Mouse (Mus musculus) gastrocnemius, adult 2 months (tissue): ENCODE data around the gene Hdac4. TPM values are rescaled to one million over a fixed set of nuclear protein-coding genes. Genes with fewer than 3 reads are reported as not detected.
A peak's percentile ranks its signal among the peaks of the same experiment; 100 is the strongest.

Experiments used
- DNase-seq: peaks from one replicate; pipeline ENCODE4 v3.0.0; 2022
- H3K27ac ChIP-seq: fragments of 200-600 bp; 2 replicates; pipeline ENCODE4 v1.8.1; 2022; ENCODE audit warnings: mild to moderate bottlenecking
- H3K4me3 ChIP-seq: fragments of 200-600 bp; 2 replicates; pipeline ENCODE4 v1.8.1; 2022; ENCODE audit warnings: mild to moderate bottlenecking, moderate library complexity
- CTCF ChIP-seq: fragments of 200-600 bp; IDR thresholded peaks from 2 replicates; pipeline ENCODE4 v1.8.1; 2022; ENCODE audit warnings: antibody characterized with exemption, mild to moderate bottlenecking, moderate library complexity
- intact Hi-C: fragments of 180-260 bp; cut with DNase I; formaldehyde crosslinking; loops from one replicate; pipeline ENCODE4 v1.15.1; 2025
- total RNA-seq, 2 experiments: library from RNA; stranded (reverse); gene quantifications; 2 replicates each; pipeline ENCODE4 v1.2.3; 2021

Gene Hdac4
- total RNA-seq, 2 experiments from 2014 or later = 41.8 to 66.3 TPM

DNA sequence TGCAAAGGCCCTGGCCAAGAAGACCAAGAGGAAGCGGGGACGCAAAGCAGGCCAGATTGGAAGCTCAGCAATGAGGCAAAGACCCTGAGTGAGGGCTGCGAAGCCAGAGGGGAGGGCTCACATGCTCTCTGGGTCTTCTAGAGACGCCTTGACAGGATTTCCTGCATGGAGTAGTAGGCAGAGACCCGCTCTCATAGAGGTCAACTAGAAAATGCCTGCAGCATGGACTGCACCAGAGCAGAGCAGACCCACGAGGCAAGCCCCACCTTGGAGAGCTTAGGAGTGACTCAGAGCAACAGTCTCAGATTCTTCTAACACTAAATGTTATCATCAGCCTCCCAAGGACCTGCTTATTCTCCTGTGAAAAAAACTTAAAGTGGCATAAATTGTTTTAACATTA is 20.2 kb downstream of the Hdac4 start:
- DNase-seq = no peak
- Histone ChIP-seq H3K27ac (no peak overlapping the region), H3K4me3 (no peak overlapping the region)
- TF ChIP-seq CTCF = no peak
- intact Hi-C loops = loop anchor here (5.0 to 10.0 kb wide), 4 partner anchors 33 to 280 kb away; no protein-coding TSS in a partner anchor

GRCm38 (mm10) chr1:92174898-92175255 is 20.6 kb downstream of the Hdac4 start:
- no peak overlapping the region for H3K4me3 ChIP-seq
- DNase-seq = no peak
- intact Hi-C loops = loop anchor here (5.0 to 10.0 kb wide), 4 partner anchors 33 to 280 kb away; no protein-coding TSS in a partner anchor
- no peak for TF ChIP-seq CTCF
- H3K27ac ChIP-seq = no peak overlapping the region

GRCm38 (mm10) chr1:92174251-92174897 is 21.1 kb downstream of the Hdac4 start:
- no peak overlapping the region for H3K4me3 ChIP-seq
- no peak overlapping the region for H3K27ac ChIP-seq
- intact Hi-C loops = loop anchor here (10.0 kb wide), 2 partner anchors 60 to 280 kb away; no protein-coding TSS in a partner anchor
- TF ChIP-seq CTCF = no peak
- no peak for DNase-seq

GRCm38 (mm10) chr1:92170616-92171235 is 24.8 kb downstream of the Hdac4 start:
- H3K27ac ChIP-seq = no peak overlapping the region
- intact Hi-C loops = loop anchor here (10.0 kb wide), 2 partner anchors 56 to 284 kb away; no protein-coding TSS in a partner anchor
- TF ChIP-seq CTCF = no peak
- no peak overlapping the region for H3K4me3 ChIP-seq
- no peak for DNase-seq

- no peak overlapping the region; the same call in 1 of the 2 replicates for H3K27ac ChIP-seq
- no peak for TF ChIP-seq CTCF
- no peak for DNase-seq
- H3K4me3 ChIP-seq = no peak overlapping the region
- intact Hi-C loops = loop anchor here (10.0 kb wide), 2 partner anchors 55 to 285 kb away; no protein-coding TSS in a partner anchor
Observed at GRCm38 (mm10) chr1:92169776-92170055, 25.8 kb downstream of the Hdac4 start.

GRCm38 (mm10) chr1:92168900-92169775 is 26.4 kb downstream of the Hdac4 start:
- no peak overlapping the region; the same call in 1 of the 2 replicates for H3K27ac ChIP-seq
- no peak for TF ChIP-seq CTCF
- no peak for DNase-seq
- no peak overlapping the region for H3K4me3 ChIP-seq
- intact Hi-C loops = no loop called here

DNA sequence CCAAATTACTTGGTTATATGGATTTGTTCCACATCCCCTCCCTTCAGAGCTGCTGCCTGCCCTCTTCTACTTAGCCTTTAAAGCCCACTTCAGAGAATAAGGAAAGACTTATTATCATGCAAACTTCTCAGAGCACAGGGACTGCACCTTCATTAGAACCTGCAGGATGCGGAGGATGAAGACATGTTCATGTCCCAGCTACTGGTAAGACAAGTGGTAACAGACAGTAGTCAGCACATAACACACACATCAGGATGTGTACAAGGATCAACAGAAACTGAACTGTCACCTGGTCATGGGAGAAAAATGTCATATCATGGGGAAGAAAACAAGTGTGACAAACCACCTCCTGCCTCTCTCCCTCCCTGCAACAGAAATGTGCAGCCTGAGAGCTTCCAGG is 31.6 kb downstream of the Hdac4 start:
- H3K27ac ChIP-seq = no peak overlapping the region
- no peak for TF ChIP-seq CTCF
- DNase-seq = no peak
- no peak overlapping the region for H3K4me3 ChIP-seq
- intact Hi-C loops = no loop called here

- intact Hi-C loops = no loop called here
Observed at GRCm38 (mm10) chr1:92159804-92160203, 35.7 kb downstream of the Hdac4 start.

GRCm38 (mm10) chr1:92150201-92150600 is 45.3 kb downstream of the Hdac4 start:
- no peak for DNase-seq
- no peak for TF ChIP-seq CTCF
- no peak overlapping the region for H3K4me3 ChIP-seq
- no peak overlapping the region for H3K27ac ChIP-seq
- intact Hi-C loops = no loop called here

More at GRCm38 (mm10) chr1:92159804-92160203, 35.7 kb downstream of the Hdac4 start:
- Histone ChIP-seq H3K27ac (no peak overlapping the region), H3K4me3 (no peak overlapping the region)
- no peak for TF ChIP-seq CTCF
- no peak for DNase-seq

DNA sequence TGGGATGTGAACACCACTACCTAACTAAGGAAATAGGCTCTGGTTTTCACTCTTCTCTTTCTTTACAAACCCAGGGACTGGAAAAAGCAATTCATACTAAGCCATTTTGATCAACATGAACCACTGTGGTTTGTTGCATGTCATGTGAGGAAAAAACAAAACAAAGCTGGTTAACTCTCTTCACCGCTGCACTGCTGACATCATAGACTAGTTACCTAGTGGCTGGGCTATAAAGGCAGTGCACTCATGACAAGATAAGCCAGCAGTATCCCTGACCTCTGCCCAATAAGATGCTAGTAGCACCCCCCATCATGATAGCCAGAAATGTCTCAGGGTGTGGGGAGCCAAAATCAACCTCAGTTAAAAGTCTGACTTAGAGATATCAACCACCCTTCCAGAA is 47.0 kb downstream of the Hdac4 start:
- no peak for TF ChIP-seq CTCF
- DNase-seq = no peak
- intact Hi-C loops = no loop called here
- Histone ChIP-seq H3K4me3 (no peak overlapping the region), H3K27ac (no peak overlapping the region)

GRCm38 (mm10) chr1:92144868-92145534 is 50.5 kb downstream of the Hdac4 start:
- Histone ChIP-seq H3K4me3 (no peak overlapping the region), H3K27ac (peak overlapping the region; percentile 67)
- intact Hi-C loops = loop anchor here (5.0 kb wide), 1 partner anchor 32 kb away; no protein-coding TSS in a partner anchor
- DNase-seq = peak; percentile 78
- no peak; the same call in 1 of the 2 replicates for TF ChIP-seq CTCF

DNA sequence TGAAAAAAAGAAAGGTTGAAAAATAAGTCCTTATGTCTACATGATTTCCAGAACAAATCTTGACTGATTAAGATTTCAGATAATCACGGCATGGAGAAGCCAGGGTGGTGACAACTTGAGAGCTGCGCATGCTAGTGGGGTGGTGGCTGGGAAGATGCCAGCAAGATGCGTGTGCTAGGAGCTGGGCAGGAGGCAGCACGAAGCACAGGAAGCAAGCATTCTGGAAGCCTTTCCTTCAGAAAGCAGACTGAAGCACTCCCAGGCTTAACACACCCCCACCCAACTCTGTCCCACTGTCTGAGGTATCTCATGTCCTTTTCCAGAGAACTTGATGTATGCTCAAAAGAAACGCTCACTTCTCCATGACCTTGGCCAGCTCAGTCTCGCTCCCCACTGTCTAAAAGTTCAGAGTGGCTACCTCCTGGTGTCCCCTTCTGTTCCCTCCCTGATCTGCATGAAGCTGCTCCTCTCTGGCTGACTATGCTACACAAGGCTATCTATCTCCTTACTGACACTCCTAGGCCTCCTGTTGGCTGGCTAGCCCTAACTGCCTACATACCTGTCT is 52.1 kb downstream of the Hdac4 start:
- no peak for DNase-seq
- intact Hi-C loops = loop anchor here (5.0 kb wide), 1 partner anchor 34 kb away; no protein-coding TSS in a partner anchor
- H3K4me3 ChIP-seq = no peak overlapping the region
- no peak overlapping the region for H3K27ac ChIP-seq
- TF ChIP-seq CTCF = no peak
